Mouse (Mus musculus): Measurements from ENCODE around the gene Tomm70a.

Tomm70a gene

GRCm38 (mm10) chr16:57120913-57121815 is at the start of gene Tomm70a:
TSS of gene Tomm70a (plus strand) at chr16:57121703.
- DNase-seq, result peak; percentile 83 to 87

DNA sequence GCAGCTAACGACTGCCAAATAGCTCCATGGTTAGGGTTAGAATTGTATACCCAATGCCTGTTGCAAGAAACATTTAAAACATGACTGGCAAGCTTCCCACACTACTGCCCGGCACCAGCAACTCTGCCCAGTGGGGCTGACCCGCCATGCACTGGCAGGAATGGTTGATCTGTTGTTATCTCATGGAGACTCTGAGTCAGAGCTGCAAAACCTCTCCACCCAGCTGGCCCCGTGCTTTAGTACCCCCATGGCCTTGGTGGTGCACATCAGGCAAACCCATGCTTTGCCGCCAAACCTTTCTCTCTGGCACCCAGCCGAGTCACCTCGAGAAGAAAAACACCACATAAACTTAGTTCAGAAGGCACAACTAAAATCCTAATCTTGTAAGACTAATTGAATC is 45.5 kb upstream of the Tomm70a start:
- DNase-seq, result no peak

DNA sequence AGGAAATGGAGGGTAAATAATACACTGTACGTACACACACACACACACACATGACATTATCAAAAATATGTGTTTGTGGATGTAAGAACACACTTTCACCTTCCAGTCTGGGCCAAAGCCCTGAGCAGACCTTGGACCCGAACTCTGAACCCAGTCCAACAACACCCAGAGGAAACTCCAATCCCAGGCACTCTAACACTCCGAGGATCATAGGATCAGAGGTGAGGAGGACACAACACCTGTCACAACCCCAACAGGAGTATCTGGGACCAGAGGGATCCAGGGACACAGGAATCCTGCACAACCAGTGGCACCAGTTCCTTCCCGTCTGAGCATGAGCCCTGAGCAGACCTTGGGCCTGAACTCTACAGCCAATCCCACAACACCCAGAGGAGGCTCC is 41.9 kb upstream of the Tomm70a start:
- no peak for DNase-seq

DNA sequence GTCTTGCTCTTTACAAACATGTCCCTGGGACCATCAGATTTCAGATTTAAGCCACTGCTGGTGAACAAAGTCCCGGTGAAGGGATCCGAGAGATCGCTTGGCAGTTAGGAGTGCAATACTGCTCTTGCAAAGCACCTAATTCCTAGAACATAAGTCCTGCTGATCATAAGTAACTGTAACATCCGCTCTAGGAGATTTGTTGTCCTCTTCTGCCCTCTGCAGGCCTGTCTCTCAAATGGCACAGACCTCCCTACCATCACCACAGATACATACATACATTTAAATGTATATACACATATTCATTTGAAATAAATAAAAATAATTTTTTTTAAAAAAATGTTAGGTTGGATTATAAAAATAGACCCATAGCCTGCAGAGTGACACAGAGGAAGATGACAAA is 29.0 kb upstream of the Tomm70a start:
- DNase-seq, result peak in 1 of 2 experiments; percentile 35

DNA sequence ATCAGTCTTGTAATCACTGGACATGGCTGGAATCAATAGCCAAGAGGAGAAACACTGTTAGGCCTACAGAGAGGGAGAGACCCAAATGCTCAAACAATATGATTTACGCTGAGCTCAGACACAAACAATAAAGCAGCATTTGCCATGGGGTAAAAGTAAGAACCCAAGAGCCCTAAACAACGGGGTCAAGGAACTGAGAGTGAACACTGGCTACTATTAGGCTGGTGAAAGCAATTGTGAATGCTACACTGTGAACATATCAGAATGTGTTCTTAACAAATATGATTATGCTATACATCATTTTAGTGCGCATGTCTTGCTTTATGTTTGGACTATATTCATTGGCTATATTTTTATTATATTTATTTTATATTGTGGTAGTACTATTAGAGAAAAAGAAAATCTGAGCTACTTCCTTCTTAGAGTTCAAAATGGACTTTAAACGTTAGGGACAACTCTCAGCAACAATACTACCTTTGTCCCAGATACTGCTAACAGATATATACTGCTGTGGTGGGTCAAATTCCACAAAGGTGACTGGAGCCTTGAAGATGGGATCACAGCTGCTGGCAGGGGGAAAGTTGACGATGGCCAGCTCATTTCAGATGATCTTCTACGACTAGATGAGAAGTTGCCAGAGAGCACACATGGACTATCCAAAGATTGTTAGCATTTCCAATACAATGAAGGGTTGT is 28.4 kb upstream of the Tomm70a start:
- DNase-seq, result no peak

DNA sequence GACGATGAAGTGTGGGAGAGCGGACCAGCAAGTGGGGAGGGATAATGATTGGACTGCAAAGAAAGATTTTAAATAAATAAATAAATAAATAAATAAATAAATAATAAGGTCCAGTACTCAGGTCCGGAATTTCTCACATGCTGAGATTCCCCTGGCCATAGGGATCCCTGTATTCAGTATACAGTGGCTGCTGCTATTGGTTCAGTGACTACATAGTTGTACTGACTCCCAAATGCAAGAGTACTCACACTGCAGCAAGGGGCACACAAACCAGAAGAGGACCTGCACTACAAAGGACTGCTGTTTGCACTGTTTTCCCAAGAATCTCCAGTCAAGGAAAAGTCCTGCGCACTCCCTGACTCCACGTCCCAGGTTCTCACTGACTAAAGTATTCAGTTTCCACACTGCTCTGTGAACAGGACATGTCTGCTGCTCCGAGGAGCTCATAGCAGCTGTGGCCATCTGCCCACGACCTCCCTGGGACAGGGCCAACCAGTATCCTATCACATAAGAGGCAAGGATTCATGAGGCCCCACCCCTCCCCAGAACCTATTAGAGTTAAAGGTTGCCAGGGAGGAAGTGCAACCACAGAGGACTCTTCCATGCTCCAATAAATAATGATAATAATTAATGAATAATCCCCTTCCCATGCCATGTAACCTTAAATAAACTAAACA is 22.9 kb upstream of the Tomm70a start:
- no peak for DNase-seq

DNA sequence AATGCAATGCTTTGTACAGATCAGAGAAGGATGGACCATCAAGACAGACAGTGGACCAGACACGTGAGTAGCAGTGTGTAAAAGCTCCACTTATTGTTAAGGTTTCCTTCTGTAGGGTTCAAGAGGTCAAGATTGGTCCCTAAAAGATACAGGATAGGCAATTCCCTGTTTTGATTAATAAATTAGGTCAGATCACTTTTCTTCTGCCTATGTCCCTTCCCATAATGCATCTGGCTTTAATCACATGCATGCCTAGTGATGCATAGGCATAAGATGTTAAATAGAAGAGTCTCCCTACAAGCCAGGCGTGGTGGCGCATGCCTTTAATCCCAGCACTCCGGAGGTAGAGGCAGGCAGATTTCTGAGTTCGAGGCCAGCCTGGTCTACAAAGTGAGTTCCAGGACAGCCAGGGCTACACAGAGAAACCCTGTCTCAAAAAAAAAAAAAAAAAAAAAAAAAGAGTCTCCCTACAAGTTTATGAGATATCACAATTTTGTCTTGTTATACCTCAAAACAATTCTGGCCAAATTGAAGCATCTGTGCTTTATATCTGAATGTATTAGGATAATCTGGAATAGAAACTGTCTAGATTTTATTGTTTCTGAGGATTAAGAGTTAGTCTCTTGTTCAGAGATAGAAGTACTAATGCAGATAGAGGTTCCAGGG is 21.8 kb upstream of the Tomm70a start:
- DNase-seq, result no peak

DNA sequence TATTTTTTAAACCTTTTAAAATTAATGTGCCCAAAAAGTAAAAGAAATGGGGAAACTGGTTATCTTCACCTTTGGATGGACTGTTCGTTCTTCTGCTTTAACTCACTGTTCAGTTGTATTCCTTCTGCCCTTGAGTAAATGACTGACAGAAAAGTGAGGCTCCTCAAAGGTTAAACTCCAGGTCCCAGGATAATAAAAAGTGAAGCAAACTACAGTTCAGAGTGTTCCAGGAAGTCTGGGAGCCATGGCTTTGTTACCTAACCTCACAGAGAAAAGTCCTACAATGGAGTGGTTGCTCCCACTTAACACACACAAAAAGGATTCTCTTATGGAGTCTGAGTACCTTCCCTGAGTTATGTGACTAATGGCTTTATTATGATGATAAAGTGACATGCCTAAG is 20.3 kb upstream of the Tomm70a start:
- DNase-seq, result no peak

- no peak for DNase-seq
Observed at GRCm38 (mm10) chr16:57106185-57106960, 15.1 kb upstream of the Tomm70a start.

DNA sequence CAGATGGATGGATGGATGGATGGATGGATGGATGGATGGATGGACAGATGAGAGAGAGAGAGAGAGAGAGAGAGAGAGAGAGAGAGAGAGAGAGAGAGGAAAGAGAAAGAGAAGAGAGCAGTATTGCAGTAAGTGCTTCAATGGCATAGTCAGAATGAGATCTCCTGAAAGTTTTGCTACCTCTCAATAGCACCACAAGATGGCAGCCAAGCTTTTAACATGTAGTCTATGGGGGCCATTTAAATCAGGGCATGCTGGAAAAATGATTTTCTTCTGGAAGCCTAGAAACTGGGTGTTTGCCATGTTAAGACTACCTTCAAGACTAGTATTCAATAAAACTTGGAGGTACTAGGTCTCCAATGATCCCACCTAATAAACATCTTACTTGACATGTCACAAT is 5.4 kb upstream of the Tomm70a start:
- no peak for DNase-seq

- no peak for DNase-seq
Observed at GRCm38 (mm10) chr16:57117562-57117961, 3.9 kb upstream of the Tomm70a start.

DNA sequence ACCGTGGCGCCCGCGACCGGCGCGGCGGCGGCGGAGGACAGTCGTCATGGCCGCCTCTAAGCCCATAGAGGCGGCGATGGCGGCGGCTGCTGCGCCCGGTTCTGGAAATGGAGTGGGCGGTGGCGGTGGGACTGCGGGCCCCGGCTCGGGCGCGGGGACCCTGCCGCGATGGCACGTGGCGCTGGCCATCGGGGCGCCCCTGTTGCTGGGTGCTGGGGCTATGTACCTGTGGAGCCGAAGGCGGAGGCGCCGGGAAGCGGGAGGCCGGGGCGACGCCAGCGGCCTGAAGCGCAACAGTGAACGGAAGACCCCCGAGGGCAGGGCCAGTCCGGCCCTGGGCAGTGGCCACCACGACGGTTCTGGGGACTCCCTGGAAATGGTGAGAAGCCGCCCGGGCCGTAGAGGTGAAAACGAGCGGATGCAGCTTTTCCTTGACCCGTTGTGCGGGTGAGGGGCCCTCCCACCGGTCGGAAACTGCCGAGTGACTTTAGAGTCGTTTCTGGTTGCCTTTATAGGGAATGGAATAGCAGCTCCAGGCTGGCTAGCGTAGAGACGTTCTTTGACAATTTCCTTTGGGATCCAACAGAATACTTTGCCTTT is 413 bp downstream of the Tomm70a start:
- DNase-seq, result no peak

DNA sequence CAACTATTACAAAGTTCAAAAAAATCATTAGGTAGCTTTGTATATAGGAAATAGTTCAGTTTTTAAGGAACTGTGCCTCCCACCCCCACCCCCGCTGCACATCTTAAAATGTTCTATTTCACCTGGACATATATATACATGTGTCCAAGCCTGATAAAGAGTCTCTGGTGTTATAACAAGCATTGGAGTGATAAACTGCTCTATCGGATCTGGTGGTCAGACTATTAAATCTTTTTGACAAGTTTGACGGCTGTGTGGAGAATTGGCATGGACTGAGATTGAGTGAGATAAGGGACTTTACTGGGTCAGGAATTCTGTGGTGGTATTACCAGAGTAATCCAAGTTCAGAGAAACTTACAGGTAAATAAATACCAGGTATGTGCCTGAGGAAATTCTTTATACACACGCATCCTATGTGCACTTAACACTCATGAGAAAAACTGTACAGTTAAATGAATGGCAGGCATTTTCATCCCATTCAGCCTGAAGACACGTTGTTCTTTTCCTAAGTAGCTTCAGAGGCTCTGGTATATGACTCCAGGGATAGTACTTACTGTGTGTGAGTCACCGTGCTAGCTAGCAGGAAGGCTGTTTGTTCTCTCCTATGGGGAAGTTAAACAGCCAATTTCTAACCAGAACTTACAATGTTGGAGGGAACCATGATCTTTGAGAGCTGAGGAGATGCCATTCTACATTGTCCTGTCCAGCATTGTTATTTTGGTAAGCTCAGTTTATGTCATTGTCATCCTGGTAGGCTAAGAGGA is 1.4 kb downstream of the Tomm70a start:
- no peak for DNase-seq

DNA sequence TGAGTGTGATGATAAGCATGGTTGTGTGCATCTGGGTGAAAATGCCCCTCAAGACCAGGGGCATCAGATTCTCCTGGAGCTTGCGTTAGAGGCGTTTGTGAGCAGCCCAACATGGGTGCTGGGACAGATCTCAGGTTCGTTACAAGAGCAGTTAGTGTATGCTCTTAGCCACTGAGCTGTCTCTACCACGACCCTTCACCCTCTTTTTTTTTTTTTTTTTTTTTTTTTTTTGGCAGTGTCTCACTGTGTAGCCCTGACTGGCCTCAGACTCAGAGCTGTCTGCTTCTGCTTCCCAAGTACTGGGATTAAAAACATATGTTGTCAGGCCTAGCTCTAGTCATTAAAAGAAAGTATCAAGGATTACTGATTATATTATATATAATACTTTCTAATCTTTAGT is 4.8 kb downstream of the Tomm70a start:
- no peak for DNase-seq

DNA sequence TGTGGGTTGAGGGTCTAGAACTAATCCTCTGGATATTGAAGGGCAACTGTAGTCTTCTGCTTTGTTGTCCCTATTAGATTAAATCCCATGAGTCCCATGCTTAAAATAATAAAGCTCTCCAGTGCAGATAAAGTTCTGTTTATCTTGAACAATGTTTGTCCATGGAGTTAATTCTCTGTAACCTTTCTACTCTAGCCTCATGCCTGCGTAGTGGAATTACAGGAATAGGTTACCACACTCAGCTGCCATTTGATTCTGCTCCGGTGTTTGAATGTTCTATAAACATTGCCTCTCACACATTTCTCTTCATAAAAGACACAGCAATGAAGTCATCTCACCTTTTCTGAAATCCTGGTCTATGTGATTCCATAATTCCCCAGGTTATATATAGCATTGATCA is 6.3 kb downstream of the Tomm70a start:
- no peak for DNase-seq

DNA sequence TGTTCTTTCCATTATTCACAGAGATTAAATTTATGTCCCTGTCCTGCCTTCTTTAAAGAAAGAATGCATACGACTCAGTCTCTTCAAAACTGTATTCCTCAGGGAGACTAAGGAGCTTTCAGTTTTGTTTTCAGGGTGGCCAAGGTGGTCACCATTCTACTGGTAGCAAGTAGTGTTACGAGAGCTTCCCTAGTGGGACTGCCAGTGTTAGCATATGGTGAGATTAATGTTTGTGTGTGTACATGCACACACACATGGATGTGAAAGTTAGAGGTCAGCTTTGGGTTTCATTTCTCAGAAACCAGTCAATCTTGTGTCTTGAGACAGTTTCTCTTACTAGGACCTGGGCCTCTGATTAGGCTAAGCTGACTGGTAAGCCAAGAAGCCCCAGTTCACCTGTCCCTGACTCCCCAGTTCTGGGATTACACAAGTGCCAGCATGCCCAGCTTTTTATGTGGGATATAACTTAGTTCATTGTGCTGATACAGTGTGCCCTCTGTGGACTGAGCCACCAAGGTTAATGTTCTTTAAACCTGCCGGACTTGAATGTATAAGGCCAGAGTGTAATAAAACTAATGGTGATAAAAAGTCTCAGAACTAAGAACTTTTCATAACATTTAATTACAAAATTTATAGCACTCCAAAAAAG is 9.4 kb downstream of the Tomm70a start:
- DNase-seq, result no peak

DNA sequence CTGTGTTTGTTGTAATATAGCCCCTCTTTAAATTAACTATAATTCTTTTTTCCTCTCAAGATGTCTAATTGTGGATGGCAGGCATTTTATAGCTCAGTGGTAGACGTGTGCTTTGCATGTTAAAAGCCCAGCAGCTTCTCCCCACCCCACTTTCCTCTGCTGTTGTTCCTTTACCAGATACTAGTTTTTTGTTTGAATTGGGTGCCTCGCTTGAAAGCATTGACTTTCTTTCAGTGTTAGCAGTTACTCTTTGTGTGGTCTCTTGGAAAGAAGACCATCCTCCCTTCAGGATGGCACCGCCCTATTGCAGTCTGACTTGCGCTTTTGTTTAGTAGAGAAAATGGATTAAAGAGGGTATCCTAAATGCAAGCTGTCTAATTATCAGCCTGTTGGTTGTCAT is 10.0 kb downstream of the Tomm70a start:
- no peak for DNase-seq

DNA sequence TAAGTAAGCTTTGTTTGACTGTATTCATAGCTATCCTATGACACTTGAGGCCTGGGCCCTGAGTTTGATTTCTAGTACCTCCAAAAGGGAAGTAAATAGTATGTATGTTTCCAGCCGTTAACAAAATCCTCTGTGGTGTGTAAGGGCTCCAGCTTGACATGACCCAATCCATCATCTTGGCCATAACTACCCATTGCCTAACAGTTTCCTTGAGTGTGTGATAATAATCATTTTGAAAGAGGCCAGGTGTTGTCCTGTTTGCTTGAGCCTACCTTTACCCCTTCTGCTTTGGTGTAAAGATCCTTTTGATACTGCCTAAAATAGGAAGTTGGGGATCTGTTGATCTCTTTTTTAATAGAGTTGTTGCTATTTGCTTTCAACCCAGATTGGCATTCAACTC is 10.8 kb downstream of the Tomm70a start:
- DNase-seq, result no peak

- DNase-seq, result no peak
Observed at GRCm38 (mm10) chr16:57133611-57134010, 12.1 kb downstream of the Tomm70a start.

GRCm38 (mm10) chr16:57144741-57145140 is 23.2 kb downstream of the Tomm70a start:
- DNase-seq, result no peak

- DNase-seq, result no peak
Observed at GRCm38 (mm10) chr16:57151437-57151836, 29.9 kb downstream of the Tomm70a start.
